Mouse (Mus musculus) mammary gland, adult 2 months (tissue): ENCODE results near the gene Tekt2. TPM values are rescaled to one million over a fixed set of nuclear protein-coding genes. Genes with fewer than 3 reads are reported as not detected.

Experiments
- polyA plus RNA-seq: library from polyadenylated mRNA; depleted of rRNA; stranded (reverse); fragments of >200 nt; gene quantifications from 2 replicates; pipeline ENCODE4 v1.2.3, GENCODE M21; 2012; ENCODE audit warnings: low replicate concordance; rRNA removed

Tekt2 gene
- 1.5 and 2.1 TPM in 2 replicates for polyA plus RNA-seq

DNA sequence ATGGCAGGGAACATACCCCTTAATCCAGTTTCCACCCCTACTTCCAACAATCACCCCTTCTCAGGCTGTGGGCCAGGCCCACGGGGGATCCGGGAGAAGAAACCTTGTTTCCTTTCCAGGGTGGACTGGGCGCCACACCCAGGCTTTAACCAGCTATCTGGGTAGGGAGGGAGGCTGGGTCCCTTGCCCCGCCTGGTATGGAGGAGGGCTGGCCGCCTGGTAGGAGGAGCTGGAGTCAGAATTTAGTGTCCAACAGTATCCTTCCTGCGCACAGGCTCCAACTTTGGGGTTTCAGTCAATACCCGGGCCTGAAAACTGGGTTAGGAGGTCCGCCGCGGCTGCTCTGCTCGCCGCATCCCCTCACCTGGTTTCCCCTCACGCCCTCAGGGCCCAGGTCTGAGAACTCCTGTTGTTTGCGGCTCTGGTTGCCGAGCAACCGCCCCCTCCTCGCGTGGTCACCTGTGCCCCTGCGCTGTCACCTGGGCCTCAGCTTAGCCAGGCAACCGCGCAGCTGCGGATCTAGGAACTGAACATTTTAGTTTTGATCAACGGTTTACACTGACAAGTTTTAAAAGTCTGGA is at the start of gene Tekt2:
Gene Tekt2 (minus strand): TSS at position 408 of the 581 bp plus-strand sequence.

DNA sequence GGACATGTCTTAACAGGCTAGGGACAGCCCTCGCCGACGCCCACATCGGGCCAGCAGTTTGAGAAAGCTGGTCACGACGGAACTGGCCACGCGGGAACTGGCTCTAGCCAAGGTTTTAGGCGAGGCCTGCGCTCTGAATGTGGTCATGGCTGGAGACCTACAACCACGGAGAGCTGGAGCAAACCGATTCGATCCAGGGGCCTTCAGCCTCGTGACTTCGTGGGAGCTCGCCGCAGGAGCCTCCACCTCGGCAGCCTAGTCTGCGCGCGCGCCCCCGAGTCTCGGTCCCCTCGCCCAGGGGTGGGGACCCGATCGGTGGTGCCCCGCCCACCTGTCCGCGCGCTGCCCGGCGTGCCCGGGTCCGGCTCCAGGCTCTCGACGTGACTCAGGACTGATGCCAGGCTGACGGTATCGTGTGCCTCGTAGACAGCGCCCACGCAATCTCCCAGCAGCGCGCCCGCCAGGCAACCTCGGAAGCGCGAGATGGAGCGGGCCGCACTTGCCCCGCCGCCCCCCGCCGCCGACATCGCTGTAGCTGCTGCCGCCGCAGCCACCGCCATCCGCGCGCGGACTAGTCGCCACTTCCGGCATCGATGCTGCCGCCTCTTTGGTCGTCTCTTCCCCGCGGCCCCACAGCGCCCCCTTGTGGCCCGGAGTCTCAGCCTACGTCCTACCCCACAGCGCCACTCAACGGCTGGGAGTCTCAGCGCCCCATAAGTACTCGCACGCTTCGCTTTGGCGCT is 4.2 kb downstream of the Tekt2 start, which contains the start of gene Adprhl2:
Gene Adprhl2 (minus strand): TSS at position 593 of the 743 bp plus-strand sequence.

DNA sequence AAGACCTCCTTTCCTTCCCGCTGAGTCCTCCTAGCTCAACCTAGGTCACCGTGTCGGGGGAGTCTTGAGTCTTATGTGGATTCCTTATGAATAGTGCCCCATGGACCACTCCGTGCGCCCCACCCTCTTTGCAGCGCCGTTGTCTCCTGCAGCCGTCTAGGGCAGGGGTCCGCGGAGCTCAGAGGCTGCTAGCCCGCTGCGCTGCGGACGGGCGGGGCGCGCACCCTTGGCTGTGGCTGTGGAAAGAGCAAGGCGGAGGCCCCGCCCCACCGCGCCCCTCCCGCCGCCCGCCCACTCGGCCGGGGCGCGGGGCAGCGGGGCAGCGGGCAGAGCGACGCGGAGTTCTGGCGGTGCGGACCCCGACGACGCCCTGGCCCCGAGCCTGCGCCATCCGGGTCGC is 39.0 kb downstream of the Tekt2 start, which contains the start of gene Col8a2:
Gene Col8a2 (plus strand): TSS at position 302 of the 400 bp plus-strand sequence.

Other genes with a start within 250 kb of the Tekt2 start
- gene Lsm10, start 229.1 kb downstream of the Tekt2 start, polyA plus RNA-seq = 47.2 and 68.1 TPM in 2 replicates
- gene Stk40, start 221.7 kb downstream of the Tekt2 start, polyA plus RNA-seq = 50.9 and 51.7 TPM in 2 replicates
- 52.3 and 163 TPM in 2 replicates for gene Eva1b, start 177.9 kb downstream of the Tekt2 start, polyA plus RNA-seq
- 2.3 and 2.7 TPM in 2 replicates for gene Sh3d21, start 162.2 kb downstream of the Tekt2 start, polyA plus RNA-seq
- 46.0 and 64.3 TPM in 2 replicates for gene Thrap3, start 122.9 kb downstream of the Tekt2 start, polyA plus RNA-seq
- gene Map7d1, start 69.3 kb downstream of the Tekt2 start, polyA plus RNA-seq = 80.6 and 109 TPM in 2 replicates
- 33.2 and 49.2 TPM in 2 replicates for gene Trappc3, start 63.4 kb downstream of the Tekt2 start, polyA plus RNA-seq
- 0.36 and 0.53 TPM in 2 replicates for gene Col8a2, start 38.9 kb downstream of the Tekt2 start, polyA plus RNA-seq
- gene Adprhl2, start 4.0 kb downstream of the Tekt2 start, polyA plus RNA-seq = 32.6 and 55.9 TPM in 2 replicates
- 11.2 and 25.3 TPM in 2 replicates for gene Ago3, start 103.9 kb upstream of the Tekt2 start, polyA plus RNA-seq
- 18.7 and 20.2 TPM in 2 replicates for gene Ago1, start 142.9 kb upstream of the Tekt2 start, polyA plus RNA-seq
- gene Ago4, start 207.8 kb upstream of the Tekt2 start, polyA plus RNA-seq = 1.3 and 2.4 TPM in 2 replicates
- 0.22 and 0.59 TPM in 2 replicates for gene Clspn, start 231.2 kb upstream of the Tekt2 start, polyA plus RNA-seq